Mouse (Mus musculus) C2C12 (cell line): ENCODE measurements around the gene Gm10073.
"Not testable (repeated sequence)": the region's sequence is repeated elsewhere in the genome, so short reads cannot be mapped to it uniquely, and the experiment has no call there.

Experiments used
- CTCF ChIP-seq: IDR thresholded peaks from one replicate; pipeline ENCODE4 v1.5.1; 2011; ENCODE audit not compliant: control insufficient read depth, insufficient read depth, insufficient read length
- MAX ChIP-seq: IDR thresholded peaks from one replicate; pipeline ENCODE4 v1.6.1; 2011; ENCODE audit warnings: mild to moderate bottlenecking, control low read depth
- MYOG ChIP-seq: IDR thresholded peaks from one replicate; pipeline ENCODE4 v1.6.1; 2011; ENCODE audit not compliant: control insufficient read depth, insufficient read length; ENCODE audit errors: extremely low read depth
- USF1 ChIP-seq: IDR thresholded peaks from one replicate; pipeline ENCODE4 v1.6.1; 2011; ENCODE audit warnings: low read depth, mild to moderate bottlenecking, control low read depth, moderate library complexity

DNA sequence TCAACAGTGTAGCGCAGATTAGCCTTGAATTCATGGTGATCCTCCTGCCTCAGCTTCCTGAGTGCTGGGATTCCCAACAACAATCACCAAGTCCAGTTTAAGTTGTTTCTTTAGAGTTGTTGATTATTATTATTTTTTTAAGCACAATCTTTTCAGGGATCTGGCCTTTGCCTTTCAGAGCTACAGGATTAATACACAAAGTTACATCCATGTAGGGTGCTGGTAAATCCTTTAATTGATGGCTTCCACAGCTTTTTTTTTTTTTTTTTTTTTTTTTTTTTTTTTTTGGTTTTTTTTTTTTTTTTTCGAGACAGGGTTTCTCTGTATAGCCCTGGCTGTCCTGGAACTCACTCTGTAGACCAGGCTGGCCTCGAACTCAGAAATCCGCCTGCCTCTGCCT lies 34.5 kb upstream of the Gm10073 start:
- not testable (repeated sequence) for TF ChIP-seq CTCF, USF1, MYOG, MAX
